Mouse (Mus musculus) G1E-ER4 (cell line): ENCODE results near the gene Rtn3. TPM values are rescaled to one million over a fixed set of nuclear protein-coding genes. Genes with fewer than 3 reads are reported as not detected.

Experiments used
- GATA1 ChIP-seq: IDR thresholded peaks from one replicate; pipeline ENCODE4 v1.8.0; 2012; ENCODE audit warnings: low read length, inconsistent platforms
- polyA plus RNA-seq: library from polyadenylated mRNA; stranded (reverse); fragments of >175 nt; gene quantifications from 2 replicates; pipeline ENCODE4 v1.2.3, GENCODE M21; 2012

Rtn3 gene
- polyA plus RNA-seq = 31.6 and 45.7 TPM in 2 replicates

- no peak for TF ChIP-seq GATA1
Observed at GRCm38 (mm10) chr19:7482599-7483511, at the start of gene Rtn3. TSS of gene Rtn3 (minus strand) at chr19:7483281.

GRCm38 (mm10) chr19:7531906-7532305, 48.8 kb upstream of the Rtn3 start:
- no peak for TF ChIP-seq GATA1

GRCm38 (mm10) chr19:7528639-7529428, 45.8 kb upstream of the Rtn3 start:
- TF ChIP-seq GATA1 = no peak

GRCm38 (mm10) chr19:7524879-7525278, 41.8 kb upstream of the Rtn3 start:
- no peak for TF ChIP-seq GATA1

GRCm38 (mm10) chr19:7523781-7524180, 40.7 kb upstream of the Rtn3 start:
- TF ChIP-seq GATA1 = no peak

- TF ChIP-seq GATA1 = no peak
Observed at GRCm38 (mm10) chr19:7523292-7523691, 40.2 kb upstream of the Rtn3 start.

GRCm38 (mm10) chr19:7522856-7523255, 39.8 kb upstream of the Rtn3 start:
- no peak for TF ChIP-seq GATA1

GRCm38 (mm10) chr19:7521619-7522018, 38.5 kb upstream of the Rtn3 start:
- TF ChIP-seq GATA1 = no peak

- TF ChIP-seq GATA1 = no peak
Observed at GRCm38 (mm10) chr19:7516437-7516836, 33.4 kb upstream of the Rtn3 start.

- TF ChIP-seq GATA1 = no peak
Observed at GRCm38 (mm10) chr19:7508026-7508425, 24.9 kb upstream of the Rtn3 start.

GRCm38 (mm10) chr19:7506321-7506720, 23.2 kb upstream of the Rtn3 start:
- no peak for TF ChIP-seq GATA1

GRCm38 (mm10) chr19:7502432-7502831, 19.4 kb upstream of the Rtn3 start:
- no peak for TF ChIP-seq GATA1

- no peak for TF ChIP-seq GATA1
Observed at GRCm38 (mm10) chr19:7500701-7501100, 17.6 kb upstream of the Rtn3 start.

GRCm38 (mm10) chr19:7498816-7499215, 15.7 kb upstream of the Rtn3 start:
- no peak for TF ChIP-seq GATA1

GRCm38 (mm10) chr19:7495221-7496038, 12.3 kb upstream of the Rtn3 start:
- no peak for TF ChIP-seq GATA1

GRCm38 (mm10) chr19:7494187-7495015, 11.3 kb upstream of the Rtn3 start:
- TF ChIP-seq GATA1 = no peak
